Mouse (Mus musculus) regulatory T cell (primary cell): ENCODE measurements around the gene Caly.

ENCODE experiments used
- in situ Hi-C: fragments of 300-600 bp; cut with MboI, MseI; formaldehyde crosslinking; loops from one replicate; pipeline ENCODE4 v1.15.1; 2025; ENCODE audit warnings: high pct_unique_total_duplicates

Caly gene

DNA sequence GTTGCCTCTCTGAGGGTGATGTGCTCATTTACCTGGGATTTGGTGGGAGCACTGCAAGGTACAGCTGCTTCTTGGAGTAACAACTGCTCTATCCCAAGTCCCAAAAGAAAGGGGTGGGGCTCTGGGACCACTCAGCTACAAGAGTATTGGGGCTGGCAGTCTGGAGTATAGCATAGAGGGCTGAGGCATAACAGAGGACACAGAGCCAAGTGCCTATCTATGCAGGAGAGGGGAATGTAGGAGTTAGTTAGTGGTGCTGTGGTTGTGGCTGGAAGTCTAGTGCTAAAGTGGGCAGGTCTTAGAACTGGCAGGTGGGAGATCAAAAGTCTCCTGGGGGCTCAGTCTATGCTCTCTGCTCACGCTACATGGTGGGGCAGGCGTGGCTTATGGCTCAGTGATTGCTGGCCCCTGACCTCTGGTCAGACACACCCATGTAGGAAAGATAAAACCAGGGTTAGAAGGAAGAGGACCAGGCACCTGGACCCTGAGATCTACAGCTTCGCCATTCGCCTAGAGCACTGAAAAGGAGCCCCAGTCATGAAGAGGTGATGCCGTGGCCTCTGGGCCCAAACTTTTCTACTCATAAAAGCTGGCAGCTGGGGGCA is 10.7 kb upstream of the Caly start, which contains the start of gene Prap1:
Prap1 (plus strand) TSS at position 472 of the 605 bp plus-strand sequence.
- in situ Hi-C loops: no loop called here

GRCm38 (mm10) chr7:140090601-140091000 is 8.3 kb upstream of the Caly start:
- in situ Hi-C loops: no loop called here

DNA sequence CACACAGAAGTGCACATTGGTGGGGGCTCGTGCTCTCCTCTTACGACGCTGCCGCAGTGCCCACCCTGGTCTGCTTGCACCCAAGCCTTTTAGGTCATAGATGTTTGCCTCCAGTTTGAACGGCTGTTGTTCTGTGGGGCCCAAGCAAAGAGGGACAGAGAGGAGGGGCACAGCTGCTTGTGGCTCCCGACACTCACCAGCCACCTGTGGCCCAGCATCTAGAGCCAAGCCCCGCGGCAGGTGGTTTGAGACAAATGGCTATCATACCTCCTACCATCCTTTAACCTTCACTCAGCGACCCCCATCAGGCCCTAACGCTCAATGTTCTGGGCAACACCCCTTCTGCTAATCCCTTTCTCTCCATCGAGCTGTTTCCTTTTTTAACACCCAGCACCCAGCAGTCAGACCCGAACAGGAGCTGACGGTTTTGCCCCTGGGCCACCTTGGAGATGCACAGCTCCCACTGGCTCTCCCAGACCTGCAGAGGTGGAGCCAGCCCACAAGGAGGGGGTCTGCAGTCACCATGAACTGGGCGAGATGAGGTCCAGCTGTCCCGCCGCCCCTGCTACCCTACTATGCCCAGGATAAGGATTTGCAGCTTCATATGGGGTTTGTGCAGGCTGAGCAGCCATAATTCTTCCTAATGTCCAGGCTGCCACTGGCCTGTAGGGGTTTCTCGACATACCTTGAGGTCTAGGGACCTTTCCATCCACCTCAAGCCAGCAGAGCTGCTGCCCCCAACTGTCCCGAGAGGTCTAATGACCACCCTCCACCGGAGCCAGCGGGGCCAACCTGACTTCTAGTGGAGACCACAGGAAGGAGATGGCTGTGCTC is 723 bp downstream of the Caly start:
- in situ Hi-C loops: loop anchor here (5.0 kb wide), 1 partner anchor 61 kb away; no protein-coding TSS in a partner anchor

DNA sequence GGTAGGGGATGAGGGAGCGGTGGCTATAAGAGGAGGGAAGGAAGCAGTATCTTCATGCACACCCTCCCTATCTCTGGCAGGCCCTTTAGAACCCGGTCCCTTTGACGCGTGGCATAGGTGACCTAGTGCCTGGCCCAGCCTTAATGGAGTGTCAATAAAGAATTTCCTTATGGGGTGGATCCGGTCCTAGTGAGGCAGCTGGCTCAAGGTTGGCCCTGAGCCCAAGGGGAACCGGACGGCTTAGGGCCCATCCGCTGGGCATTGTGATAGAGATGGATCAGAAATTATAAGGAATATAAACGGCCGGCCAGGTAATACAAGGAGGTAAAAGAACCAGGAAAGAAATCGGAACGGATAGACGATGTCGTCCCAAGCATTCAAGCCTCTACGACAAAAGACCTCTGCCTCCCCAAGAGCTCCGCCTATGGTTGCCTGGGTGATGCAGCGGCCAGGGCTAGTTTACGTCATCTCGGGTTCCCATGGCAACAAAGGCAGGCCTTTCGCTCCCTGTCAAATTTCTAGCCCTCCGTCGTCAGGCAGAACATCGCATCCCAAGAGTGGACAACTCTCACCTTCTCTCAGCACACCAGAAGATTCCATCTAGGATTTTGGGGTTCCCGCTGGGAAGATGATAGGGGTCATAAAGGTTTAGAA is 1.7 kb downstream of the Caly start:
- in situ Hi-C loops: loop anchor here (5.0 kb wide), 1 partner anchor 62 kb away; no protein-coding TSS in a partner anchor

DNA sequence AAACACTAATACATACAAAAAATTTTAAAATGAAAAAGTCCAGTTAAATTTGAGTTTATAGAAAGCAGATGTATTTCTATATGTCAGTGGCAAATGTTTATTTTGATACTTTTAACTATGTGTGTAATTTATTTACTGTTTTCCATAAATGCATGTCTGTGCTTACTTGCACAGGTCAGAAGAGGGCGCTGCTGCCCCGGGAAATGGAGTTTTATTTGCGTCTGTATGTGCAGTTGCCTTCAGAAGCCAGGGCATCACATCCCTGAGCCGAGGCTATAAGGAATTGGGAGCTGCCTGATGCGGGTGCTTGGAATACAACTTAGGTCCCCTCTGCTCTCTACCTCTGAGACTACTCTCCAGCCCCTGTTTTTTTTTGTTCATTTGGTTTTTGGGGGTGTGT is 3.6 kb downstream of the Caly start:
- in situ Hi-C loops: no loop called here

DNA sequence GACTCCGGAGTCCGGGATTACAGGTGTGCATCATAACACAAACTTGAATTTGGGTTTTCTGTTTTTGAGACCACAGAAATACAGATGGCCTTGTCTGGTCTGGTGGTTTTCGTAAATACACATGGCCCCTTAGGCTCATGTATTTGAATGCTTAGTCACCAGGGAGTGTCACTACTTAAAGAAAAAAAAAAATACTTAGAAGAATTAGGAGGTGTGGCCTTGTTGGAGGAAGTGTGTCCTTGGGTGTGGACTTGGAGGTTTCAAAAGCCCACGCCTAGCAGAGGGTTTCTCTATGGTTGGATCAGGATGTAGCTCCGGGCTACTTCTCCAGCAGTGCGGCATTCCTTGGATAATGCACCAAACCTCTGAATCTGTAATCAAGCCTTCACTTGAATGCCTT is 4.7 kb downstream of the Caly start:
- in situ Hi-C loops: no loop called here

DNA sequence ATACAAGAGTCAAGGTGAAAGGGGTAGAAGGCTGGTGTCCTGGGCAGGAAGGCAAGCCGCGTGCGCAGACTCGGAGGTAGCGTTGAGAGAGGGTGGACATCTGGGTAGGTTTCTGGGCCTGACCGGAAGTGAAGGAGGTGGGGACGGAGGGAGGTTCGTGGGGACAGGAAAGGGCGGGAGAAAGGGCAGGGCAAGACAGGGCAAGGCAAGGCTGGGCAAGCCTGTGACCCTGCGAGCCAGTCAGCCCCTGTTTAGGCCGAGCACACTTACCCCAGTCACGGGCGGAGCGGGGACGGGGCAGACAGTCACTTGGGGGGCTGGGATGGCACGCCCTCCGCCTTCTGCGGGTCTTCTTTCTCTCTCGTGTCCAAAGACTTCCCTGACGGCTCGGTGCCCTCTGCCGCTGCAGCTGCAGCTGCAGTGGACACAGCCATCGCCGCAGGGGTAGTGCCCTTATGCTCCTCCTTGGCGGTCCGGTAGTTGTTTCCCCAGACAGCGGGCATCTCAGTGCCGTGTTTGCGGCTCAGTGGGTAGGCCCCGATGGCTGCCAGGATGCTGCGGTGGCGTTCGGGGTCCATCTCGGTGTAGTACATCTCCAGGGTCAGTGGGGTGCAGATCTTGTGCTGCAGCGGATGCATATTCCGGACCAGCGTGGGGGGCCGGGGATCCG is 12.2 kb downstream of the Caly start:
- in situ Hi-C loops: no loop called here

GRCm38 (mm10) chr7:140067397-140067796 is 15.0 kb downstream of the Caly start:
- in situ Hi-C loops: no loop called here

GRCm38 (mm10) chr7:140063092-140063491 is 19.3 kb downstream of the Caly start:
- in situ Hi-C loops: no loop called here

DNA sequence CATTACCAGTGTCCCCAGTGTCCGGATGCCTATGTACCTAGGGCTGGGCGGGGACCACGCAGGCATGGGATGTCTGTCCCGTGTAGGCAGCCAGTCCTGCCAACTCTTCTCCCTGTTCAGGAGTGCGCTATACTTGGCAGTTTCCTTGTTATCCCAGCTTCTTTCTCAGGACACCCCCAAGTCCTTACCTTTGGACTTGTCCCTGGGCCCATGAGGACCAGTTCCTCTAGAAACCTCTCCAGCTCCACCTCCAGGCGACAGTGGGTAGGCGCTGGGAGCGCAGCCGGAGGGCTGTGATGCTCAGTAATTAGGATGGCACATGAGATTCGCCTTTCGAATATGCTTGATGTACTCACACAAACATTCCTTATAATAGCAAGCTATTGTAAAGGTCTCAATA is 20.0 kb downstream of the Caly start:
- in situ Hi-C loops: no loop called here

DNA sequence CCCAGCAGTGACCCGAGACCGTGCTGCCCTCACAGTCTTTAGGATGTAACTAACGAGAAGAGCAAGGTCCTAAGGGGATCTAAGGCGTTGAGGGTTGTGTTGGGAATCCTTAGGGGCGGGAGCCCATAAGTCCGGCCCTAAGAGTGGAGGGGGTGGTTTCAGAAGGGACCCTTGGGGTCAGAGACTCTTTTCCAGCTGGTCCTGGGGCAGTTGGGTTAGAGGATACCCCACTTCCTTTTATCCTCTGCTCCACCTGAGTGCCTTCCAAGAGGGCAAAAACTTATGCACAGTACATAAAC is 20.6 kb downstream of the Caly start:
- in situ Hi-C loops: no loop called here

DNA sequence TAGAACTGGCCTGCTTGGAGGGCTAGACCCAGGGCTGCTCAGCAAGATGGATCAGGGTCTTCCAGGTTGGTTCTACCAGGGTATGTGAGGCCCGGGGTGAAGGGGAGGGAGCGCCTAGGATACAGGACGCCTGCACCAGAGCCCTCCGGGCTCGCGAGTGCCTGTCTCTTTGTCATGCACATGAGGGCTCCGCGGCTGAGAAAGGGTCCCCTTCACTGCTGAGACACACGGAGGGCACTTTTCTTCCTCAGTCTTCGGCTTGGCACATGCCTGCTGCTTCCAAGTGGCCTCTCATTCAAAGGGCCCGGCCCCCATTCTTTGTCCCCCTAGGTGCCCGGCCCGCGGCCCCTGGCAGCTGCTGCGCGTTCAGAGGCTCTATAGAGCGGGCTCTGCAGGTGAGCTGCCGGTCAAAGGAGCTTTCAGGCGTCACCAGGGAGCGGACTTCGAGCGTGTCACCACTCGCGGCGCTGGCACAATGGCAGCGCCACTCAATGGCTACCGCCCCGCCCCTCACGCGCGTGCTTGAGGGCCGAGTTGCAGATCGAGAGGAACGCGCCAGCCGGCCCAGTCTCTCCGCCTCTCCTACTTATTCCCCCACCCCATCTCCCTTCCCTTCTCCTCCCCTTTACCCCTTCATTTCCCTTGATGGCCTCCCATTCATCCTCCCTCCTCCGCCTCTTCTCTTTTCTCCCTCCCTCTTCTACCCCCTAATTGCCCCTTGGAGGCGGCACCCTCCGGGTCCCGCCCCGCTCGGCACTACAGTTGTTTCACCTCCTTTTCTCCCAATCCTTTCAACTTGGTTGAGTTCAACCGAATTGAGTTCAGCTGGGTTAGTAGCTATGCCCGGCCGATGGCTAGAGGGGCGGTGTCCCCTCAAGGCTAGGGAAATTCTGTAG is 21.2 kb downstream of the Caly start:
- in situ Hi-C loops: no loop called here

GRCm38 (mm10) chr7:140059601-140060000 is 22.7 kb downstream of the Caly start:
- in situ Hi-C loops: loop anchor here (5.0 kb wide), 1 partner anchor 102 kb away; no protein-coding TSS in a partner anchor

GRCm38 (mm10) chr7:140058528-140058927 is 23.8 kb downstream of the Caly start:
- in situ Hi-C loops: loop anchor here (5.0 kb wide), 1 partner anchor 101 kb away; no protein-coding TSS in a partner anchor

DNA sequence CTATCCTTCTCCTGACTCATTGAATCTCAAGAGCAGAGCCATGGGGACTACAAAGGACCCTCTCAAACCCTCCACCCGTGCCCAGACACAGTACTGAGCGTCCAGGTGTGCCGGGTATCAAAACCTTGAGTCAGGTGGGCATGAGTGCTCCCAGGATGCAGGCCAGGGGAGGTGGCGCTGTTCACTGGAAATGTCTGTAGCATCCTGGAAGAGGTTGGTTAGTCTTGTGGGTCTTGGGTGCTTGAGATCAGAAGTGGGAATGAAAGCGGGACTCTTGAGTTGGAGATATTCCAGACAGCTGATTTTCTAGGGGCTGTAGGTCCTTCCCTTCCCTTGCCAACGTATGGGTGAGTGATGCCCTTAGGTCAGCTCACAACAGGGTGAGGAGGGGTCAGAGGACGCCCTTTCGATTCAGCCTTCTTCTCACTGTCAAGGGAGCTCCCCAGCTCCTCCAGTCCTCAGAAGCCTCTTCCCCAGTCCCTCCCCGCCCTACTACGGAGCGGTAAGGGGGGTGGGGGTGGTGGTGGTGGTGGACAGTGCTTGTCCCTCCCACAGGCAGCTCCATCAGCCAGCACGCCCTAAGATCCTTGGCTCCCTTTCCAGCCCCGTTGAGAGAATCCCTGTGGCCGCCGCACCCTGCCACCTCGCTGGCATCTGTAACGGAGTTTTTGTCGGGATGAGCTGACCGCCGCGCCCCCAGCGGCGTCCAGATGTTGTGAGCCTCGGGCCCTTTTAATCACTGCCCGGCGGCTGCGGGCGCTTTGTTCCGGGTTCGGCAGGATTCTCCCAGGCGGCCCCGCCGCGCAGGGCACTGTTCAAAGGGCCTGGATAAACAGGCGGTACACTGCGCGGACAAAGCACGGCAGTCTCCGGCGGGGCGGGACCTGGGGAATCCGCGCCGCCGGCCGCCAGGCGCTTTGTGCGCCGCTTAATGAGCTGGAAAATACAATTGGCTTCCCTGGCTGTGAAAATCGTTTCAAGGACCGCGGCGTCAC is 24.6 kb downstream of the Caly start:
- in situ Hi-C loops: loop anchor here (5.0 kb wide), 1 partner anchor 100 kb away; no protein-coding TSS in a partner anchor

- in situ Hi-C loops: no loop called here
These were observed 28.2 kb downstream of the Caly start for GRCm38 (mm10) chr7:140054124-140054523.

DNA sequence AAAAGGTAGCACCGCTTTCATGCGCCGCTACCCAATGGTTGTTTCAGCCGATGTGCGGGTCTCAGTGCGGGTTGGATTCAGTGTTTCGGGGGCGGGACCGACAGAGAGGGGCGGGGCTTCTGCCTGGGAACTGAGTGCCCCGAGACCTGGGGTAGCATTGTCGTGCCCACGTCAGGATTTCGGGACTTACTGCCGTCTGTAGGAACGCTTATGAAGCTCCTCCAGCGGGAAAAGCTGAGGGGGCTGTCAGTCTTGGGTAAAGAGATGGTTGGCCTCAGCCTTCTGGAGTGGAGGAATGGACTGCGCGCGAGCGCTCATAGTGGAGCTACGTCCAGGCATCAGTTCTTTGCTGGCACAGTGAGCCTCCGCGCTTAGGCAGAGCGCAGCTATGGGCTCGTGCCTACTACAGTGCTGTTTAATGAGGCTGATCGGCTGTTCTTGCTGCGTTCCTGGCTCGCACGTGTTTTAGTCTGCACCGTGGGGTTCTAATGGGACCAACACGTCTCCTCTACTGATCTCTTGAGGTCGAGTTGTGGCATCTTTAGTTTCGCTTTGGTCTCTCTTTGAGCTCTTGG is 33.1 kb downstream of the Caly start:
- in situ Hi-C loops: no loop called here

DNA sequence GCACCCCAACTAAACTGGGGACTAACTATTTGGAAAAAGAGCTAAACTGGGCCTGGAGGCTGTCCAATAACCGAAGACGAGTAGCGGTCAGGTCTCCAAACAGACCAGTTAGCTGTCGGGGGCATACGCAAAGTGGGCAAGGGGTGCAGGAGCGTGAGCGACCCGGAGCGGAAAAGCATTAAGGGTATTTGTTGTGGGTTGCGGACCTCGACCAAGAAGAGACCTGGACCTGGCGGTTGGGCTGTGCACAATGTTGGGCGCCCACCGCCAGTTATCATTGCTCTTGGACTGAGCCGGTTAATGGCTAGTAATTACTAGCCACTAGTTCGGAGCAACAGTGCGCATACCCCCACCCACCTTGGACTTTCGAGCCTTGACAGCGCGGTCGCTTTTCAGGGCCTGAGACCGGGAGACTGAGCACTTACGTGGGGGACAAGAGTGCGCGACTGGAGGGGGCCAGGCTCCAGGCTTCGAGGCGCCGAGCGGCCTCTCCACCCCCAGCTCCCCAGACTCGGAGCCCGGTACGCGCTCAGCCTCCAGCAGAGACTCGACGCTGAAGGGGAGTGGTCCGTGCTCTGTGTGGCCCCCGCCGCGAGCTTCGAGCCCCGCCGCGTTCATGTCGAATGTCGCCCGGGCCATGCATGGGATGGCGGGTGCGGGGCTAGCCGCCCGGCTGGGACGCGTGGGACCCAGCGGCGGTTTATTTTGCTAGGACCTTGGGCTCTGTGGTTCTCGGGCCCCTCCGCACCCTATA is 33.8 kb downstream of the Caly start, which contains the start of gene Msx3:
Msx3 (minus strand) TSS at position 729 of the 754 bp plus-strand sequence.
- in situ Hi-C loops: no loop called here
